Mouse (Mus musculus) layer of hippocampus, postnatal 14 days (tissue): ENCODE data around the gene Cass4. TPM values are rescaled to one million over a fixed set of nuclear protein-coding genes. Genes with fewer than 3 reads are reported as not detected.

Experiments
- DNase-seq, 2 experiments: peaks; one replicate each; pipeline ENCODE4 v3.0.0; 2021 to 2022; ENCODE audit warnings: low spot score in 2 of 2, mixed read lengths in 1 of 2
- total RNA-seq, 2 experiments: library from RNA; stranded (reverse); gene quantifications; 2 replicates each; pipeline ENCODE4 v1.2.3; 2021

The Cass4 gene
- total RNA-seq, 2 experiments from 2014 or later: 0.51 to 0.64 TPM

DNA sequence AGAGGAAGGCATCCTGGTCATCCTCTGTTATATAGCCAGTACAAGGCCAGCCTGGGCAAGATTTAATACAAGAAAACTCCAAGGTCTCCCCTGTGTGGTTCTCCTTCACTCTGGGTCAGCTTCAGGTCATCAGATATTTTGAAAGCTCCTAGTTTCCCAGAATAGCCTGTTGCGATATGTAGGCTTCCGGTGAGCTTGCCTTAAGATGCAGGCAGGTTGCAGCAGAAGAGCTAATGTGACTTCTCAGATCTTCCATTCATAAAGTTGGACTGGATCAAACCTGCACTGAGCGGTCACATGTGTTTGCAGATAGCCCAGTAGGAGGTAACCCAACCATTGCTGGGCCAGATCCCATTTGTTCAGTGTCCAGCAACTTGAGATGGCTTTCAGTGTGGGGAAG is 8.9 kb upstream of the Cass4 start:
- DNase-seq: no peak

DNA sequence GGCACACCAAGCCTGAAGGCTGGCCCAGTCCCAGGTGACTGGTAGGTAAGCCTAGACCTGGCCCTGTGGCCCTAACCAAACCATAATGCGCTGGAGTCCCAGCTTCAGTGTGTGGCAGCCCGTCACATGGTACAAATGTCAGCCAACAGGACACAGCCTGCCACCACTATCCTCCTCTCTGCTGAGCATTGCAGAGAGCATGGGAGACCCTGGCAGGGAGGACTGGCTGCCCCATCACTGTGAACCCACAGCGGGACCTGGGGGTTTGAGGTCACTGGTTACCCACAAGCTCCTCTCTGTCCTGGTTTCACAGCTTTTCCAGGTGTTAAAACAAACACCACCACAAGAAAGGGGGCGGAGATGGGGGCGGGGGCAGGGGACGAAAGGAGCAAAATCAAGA is 3.3 kb upstream of the Cass4 start:
- no peak for DNase-seq

DNA sequence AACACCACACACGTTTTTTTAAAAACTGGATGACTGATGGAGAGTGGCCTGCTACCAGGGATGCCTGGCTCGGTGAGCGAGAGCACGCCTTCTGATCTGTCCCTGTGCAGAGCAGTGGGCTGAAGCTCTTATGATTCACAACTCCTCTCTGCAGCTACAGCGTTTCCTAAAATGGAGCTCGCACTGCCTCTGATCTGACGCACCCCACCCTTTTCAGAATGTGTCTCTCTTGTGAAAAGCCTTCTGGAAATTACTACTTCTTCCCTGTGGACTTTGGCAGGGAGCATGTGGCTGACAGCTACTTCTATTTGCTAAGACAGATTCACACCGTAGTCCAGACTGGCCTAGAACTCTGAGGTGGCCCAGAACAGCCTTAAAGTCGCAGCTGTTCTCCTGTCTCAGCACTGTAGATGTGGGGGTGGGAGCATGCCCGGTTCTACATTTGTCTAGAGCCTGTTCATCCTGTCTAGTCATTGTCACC is 1.5 kb upstream of the Cass4 start:
- peak in 1 of 2 experiments; percentile 24 for DNase-seq

- DNase-seq: no peak
Observed at GRCm38 (mm10) chr2:172394052-172394392, 428 bp downstream of the Cass4 start.

DNA sequence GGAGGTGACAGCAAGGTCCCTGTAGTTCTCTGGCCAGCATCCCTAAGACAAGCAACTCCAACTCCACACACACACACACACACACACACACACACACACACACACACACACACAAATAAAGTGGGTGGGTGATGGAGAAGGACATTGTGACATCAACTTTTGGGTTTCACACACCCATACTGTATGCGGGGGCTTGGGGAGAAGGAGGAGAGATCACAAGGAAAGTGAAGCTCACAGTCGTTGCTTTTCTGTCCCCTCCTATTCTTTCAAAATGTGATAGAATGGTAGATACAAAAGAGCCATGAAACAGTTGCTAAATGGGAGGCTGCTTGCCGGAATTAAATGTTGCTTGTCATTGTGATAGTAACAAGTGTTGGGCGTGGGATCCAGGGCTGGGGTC is 1.1 kb downstream of the Cass4 start:
- DNase-seq: no peak

GRCm38 (mm10) chr2:172395961-172396360 is 2.4 kb downstream of the Cass4 start:
- no peak for DNase-seq

GRCm38 (mm10) chr2:172399901-172400300 is 6.3 kb downstream of the Cass4 start:
- no peak for DNase-seq

DNA sequence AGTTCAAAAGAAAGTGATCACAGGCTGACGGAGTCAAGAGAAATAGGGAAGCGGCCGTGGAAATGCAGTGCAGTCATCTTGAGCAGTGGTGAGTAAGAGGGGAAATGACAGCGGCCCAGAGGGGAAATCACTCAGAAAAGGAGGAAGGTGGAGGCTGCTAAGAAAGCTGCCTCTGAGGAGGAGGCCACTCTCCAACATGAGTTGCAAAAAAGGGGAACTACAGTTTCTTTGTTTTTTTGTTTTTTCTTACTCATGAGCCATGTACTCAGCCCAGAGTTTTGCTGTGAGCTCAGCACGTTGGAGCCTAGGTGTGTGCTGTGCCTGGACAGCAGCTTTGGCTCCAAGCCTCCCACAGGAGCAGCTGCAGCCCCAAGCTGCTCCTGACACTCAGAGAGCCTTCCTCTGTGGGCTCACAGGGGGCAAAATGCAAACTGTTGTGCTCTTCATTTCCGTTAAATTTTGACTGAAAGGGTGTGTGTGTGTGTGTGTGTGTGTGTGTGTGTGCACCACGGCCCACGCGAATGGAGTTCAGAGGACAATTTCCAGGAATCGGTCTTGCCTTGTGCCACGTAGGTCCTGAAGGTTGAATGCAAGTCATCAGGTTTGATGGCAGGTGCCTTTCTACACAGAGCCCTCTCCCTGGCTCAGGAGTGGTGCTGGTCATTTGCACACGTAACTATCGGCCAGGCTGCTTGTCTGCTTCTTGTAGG is 7.7 kb downstream of the Cass4 start:
- no peak for DNase-seq

- DNase-seq: no peak
Observed at GRCm38 (mm10) chr2:172404239-172404638, 10.6 kb downstream of the Cass4 start.

DNA sequence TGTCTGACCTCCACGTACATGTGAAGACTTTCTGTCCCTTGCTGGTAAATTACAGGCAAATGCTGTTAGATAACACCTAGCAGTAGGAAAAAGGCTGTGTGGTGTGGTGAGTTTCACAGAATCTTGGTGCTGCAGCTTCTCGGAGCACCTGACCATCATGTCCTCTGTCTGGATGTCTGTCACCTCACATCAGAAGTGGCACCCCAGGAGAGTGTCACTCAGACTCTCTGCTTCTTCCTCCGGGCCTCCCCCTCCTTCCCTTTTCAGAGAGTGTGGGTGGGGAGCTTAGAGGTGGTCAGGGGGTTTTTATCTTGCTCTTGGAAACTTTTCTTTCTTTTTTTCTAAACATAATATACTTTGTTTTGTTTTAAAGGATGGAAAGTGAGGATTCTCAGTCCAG is 11.4 kb downstream of the Cass4 start:
- no peak for DNase-seq

DNA sequence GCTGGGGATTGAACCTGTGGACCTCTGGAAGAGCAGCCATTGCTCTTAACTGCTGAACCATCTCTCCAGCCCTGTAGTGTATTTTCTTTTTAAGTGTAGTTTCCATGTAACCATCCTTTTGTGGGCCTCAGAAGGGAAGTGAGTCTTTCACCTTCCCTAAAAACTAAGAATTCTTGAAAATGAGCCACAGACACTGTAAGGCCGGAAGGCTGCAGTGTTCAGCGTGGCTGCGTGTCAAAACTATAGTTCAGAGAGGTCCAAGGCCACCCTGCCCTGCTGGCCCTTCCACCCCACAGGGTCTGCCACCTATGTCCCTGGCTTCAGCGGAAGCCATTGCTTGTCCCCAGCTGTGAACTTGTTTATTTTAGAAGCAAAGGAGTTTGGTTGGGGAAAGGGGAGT is 12.6 kb downstream of the Cass4 start:
- no peak for DNase-seq

GRCm38 (mm10) chr2:172407499-172407898 is 13.9 kb downstream of the Cass4 start:
- DNase-seq: no peak

DNA sequence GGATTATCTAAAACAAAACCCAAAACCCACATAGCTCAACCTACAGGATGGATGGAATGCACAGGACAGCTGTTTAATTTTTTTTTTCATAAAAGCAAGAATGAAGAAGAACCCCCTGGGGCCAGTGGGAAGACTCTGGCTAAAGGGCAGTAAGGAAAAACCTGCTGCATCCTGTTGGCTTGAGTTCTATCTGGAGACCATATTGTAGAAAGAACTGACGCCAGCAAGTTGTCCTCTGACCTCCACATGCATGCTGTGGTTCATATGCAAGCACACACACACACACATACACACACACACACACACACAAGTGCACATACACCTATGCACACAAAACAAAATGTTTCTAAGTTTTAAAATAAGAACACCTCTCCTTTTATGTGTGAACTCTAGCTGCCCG is 17.1 kb downstream of the Cass4 start:
- DNase-seq: no peak

DNA sequence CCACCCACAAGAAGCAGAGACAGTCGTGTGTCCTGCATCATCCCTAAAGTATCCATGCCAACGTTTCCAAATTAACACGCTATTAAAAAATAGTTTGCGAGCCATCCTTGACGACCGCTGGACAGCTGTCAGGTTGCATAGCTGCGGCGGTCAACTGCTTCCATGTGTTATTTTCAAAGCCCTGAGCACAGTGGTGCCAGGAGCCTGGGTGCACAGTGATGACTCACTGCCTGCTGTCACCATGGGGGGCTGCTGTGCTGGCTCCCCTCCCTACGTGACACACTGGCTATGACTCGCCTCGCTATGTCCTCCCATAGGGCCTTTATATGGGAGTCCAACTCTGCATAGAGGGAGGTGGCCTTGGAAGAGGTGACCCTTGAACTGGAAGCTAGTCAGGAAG is 17.5 kb downstream of the Cass4 start:
- no peak for DNase-seq

GRCm38 (mm10) chr2:172412454-172412853 is 18.9 kb downstream of the Cass4 start:
- no peak for DNase-seq

DNA sequence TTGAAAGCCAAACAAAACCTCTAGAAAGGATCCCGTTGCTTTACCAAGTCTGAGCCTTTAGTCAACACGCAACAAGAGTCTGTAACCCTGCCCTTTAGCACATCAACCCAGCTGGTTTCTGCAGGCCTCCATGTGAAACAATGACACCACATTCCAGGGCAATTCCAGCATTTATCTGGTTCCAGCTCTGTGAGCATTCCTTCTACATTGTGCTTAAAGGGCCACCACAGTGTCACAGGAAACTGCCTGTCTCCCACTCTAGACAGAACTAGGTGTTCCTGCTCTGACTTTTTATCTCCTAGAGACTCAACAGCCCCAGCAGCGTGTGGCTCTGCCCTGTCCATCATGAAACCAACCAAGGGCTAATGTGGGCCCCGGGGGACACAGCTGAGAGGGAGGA is 19.7 kb downstream of the Cass4 start:
- DNase-seq: no peak

GRCm38 (mm10) chr2:172413894-172414293 is 20.3 kb downstream of the Cass4 start:
- DNase-seq: no peak

- no peak for DNase-seq
Observed at GRCm38 (mm10) chr2:172416218-172416617, 22.6 kb downstream of the Cass4 start.

GRCm38 (mm10) chr2:172416876-172417275 is 23.3 kb downstream of the Cass4 start:
- DNase-seq: no peak

DNA sequence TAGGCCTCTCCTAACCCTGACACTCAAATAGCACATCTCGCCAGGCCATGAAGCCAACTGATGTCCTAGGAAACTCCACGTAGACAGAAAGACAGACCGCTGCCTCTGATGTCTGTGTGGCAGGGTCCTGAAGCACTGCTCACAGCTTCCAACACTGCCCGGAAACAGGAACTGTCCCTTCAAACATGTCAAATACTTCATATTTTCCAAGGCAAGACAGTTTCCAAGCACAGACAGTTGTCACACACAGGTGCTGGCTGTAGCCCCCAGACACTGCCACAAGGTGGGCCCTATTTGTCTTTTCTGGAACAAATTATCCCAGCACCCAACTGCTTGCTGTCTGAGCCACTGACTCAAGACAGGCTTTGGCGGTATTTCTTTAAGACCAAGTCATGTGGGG is 24.6 kb downstream of the Cass4 start:
- DNase-seq: no peak

DNA sequence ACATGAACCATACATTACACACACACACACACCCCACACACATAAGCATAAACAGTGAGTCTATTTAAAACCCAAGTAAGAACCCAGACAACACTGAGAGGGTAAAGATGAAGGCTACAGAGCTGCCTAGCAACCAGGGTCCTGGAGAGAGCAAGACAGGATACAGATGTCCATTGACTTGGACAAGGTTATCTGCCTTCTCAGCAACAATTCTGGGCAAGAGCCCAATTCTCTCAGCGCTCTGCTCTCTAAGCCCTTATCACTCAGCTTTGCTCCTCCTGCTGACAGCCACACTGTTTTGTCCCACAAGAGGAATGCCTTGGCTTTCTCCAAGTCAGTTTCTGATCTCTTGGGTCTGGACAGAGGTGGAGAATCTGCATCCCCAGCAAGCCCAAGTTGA is 37.0 kb downstream of the Cass4 start:
- no peak for DNase-seq

GRCm38 (mm10) chr2:172433746-172434145 is 40.2 kb downstream of the Cass4 start:
- no peak for DNase-seq

GRCm38 (mm10) chr2:172437371-172437952 is 43.9 kb downstream of the Cass4 start:
- no peak for DNase-seq
